Mouse (Mus musculus) urinary bladder, postnatal 4 days (tissue): ENCODE results near the gene Pax8.

Source experiments
- DNase-seq, 2 experiments: peaks; one replicate each; pipeline ENCODE4 v3.0.0; 2021 to 2022; ENCODE audit warnings: low spot score in 2 of 2

The Pax8 gene

GRCm38 (mm10) chr2:24413677-24414076, 61.7 kb downstream of the Pax8 start:
- DNase-seq = no peak

- DNase-seq = no peak
Observed at GRCm38 (mm10) chr2:24413172-24413571, 62.2 kb downstream of the Pax8 start.

GRCm38 (mm10) chr2:24409166-24409565, 66.2 kb downstream of the Pax8 start:
- DNase-seq = peak; percentile 44 to 72

- DNase-seq = no peak
Observed at GRCm38 (mm10) chr2:24407701-24408485, 67.5 kb downstream of the Pax8 start.

GRCm38 (mm10) chr2:24405345-24406012, 69.9 kb downstream of the Pax8 start:
- DNase-seq = peak; percentile 51 to 78

GRCm38 (mm10) chr2:24400711-24401110, 74.7 kb downstream of the Pax8 start:
- no peak for DNase-seq

GRCm38 (mm10) chr2:24397115-24397514, 78.3 kb downstream of the Pax8 start:
- DNase-seq = no peak

- DNase-seq = no peak
Observed at GRCm38 (mm10) chr2:24393251-24393650, 82.1 kb downstream of the Pax8 start.

- peak in 1 of 2 experiments; percentile 47 for DNase-seq
Observed at GRCm38 (mm10) chr2:24387361-24388283, 87.8 kb downstream of the Pax8 start.

- peak in 1 of 2 experiments; percentile 46 for DNase-seq
Observed at GRCm38 (mm10) chr2:24386964-24387320, 88.5 kb downstream of the Pax8 start.

GRCm38 (mm10) chr2:24386158-24386963, 89.0 kb downstream of the Pax8 start:
- DNase-seq = peak in 1 of 2 experiments; percentile 57

GRCm38 (mm10) chr2:24385111-24385961, 90.1 kb downstream of the Pax8 start:
- DNase-seq = peak in 1 of 2 experiments; percentile 59

GRCm38 (mm10) chr2:24384393-24384792, 91.0 kb downstream of the Pax8 start:
- peak in 1 of 2 experiments; percentile 50 for DNase-seq

GRCm38 (mm10) chr2:24383636-24384035, 91.8 kb downstream of the Pax8 start:
- DNase-seq = peak in 1 of 2 experiments; percentile 29

- no peak for DNase-seq
Observed at GRCm38 (mm10) chr2:24382456-24383230, 92.8 kb downstream of the Pax8 start.

GRCm38 (mm10) chr2:24378747-24379450, 96.5 kb downstream of the Pax8 start:
- no peak for DNase-seq
